Mouse (Mus musculus) kidney, postnatal 36 days (tissue): Measurements from ENCODE around the gene P2ry6.

Experiments
- DNase-seq, 2 experiments: peaks; one replicate each; pipeline ENCODE4 v3.0.0; 2021 to 2022; ENCODE audit warnings: mixed read lengths in 2 of 2

Gene P2ry6

DNA sequence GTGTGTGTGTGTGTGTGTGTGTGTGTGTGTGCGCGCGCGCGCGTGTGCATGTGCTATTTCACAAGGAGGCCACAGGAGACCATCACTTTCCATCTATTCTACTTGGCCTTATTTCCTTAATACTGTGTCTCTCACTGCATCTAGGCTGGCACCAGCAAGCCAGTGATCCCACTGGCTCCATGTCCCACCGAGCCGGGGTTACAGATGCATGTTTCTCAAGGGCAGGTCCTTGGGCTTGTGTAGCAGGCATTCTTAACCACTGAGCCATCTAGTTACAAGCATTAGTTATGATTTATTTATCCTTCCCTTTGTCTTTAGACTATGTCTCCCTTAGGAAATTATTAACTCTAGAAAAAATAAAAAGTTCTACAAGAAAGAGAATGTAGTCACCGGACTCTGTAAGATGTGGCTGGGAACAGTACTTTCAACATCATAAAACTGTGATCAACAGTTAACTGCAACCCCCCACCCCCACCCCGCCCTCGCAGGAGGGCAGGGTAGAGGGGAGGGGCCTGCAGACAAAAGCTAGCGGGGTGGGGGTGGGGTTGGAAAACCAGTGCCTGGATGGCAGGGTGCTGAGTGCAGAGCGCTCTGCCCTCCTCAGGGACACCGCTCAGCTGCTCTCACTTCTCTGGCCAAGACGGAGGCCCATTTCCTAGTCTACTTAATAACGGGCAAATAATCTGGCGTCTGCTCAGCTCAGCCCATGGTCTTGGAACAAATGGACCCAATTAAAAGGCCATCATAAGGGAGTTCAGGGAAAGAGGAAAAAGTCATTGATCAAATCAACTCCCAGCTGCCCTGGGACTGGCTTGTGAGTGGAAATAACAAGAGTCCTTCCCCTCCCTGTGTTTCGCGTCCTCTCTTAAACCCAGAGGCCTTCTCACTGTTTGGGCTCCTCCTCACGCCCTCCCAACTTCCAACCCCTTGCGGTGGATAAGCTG lies 10.3 kb upstream of the P2ry6 start:
- peak; percentile 43 to 53 for DNase-seq

DNA sequence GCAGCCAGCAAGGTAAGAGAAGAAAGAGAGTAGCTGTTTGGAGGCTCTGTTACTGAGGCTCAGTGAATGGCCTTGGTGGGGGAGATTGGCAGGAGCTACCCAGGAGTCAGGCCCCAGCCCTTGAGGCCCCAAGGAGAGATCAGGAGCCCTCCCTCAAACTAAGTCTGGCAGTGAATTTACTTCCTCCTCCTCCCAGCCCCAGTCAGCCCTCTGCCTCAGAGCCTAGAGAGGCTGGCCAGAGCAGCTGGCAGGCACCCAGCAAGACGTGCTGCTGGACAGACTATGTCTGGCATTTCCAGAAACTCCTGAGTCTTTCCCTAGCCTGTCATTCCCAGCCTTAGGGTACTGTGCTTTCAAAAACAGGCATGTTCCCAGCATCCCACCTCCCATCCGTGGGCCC lies 4.7 kb upstream of the P2ry6 start:
- DNase-seq: peak; percentile 65 to 83

DNA sequence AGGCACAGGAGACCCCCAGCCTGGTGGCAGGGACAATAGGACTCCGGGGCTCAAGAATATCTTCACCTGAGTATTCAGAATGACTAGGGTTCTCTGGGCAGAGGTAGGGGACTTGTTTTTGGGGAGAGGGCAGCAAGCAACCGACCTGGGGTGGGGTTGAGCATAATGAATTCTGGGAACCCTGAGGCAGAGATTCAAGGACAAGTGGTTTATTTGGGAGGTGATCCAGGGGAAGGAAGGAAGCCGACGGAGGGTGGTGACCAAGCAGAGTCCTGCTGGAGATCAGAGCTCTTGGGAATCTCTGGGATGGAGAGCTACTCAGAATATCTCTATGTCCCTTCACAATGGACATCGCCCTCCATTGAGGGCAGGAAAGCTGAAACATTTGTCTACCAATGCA lies 3.7 kb upstream of the P2ry6 start:
- no peak for DNase-seq

DNA sequence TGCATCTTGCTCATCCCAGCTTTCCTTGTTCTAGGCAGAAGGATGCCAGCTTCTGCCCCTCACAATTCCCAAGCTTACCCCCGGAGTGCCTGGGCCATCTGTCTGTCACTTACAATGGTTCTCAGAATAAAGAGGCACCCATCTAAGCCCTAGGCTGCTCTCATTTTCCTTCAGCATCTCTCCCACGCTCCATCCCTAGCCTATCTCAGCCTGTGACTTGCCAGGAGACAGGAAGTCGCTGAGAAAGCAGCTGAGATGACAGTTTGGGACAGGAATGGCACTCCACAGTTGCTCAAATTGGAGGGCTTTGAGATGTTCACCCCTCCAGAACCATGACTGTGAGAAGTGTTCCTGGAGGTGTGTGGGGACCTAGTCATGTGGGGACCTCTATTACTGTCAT lies 1.6 kb downstream of the P2ry6 start:
- no peak for DNase-seq

DNA sequence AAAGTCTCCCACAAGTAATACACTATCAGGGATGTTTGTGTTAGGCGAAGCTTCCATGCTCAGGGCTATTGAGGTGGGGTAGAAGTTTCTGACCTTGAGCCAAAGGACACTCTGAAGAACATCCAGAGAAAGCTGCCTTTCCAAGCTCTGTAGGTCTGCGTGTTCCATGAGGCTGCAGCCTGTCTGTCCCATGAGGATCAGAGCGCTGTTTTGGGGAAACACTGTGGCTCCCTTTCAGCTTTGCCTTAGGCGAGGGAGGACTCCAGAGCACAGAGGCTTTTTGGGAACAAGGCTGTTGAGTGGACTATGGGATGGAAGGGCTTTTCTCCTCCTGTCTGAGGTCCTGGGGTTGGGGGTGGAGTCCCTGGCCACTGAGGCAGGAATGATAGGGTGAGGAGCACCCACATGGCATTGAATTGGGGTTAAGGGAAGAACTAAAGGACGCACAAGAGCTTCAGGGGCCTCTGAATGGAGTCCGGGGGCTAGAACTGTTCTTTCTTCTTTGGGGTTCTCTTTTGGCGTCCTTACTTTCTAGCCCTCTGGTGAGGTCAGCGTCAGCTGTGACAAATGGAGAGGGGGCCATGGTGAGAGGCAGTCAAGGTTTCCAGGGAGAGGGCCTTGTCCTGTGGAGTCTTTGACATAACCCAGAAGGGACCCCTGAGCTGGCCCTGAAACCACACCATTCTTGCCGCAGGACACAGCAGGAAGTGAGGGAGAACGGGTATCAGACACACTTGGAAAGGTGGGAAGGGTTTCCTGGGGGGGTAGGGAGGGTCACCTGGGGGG lies 5.4 kb downstream of the P2ry6 start:
- no peak for DNase-seq

DNA sequence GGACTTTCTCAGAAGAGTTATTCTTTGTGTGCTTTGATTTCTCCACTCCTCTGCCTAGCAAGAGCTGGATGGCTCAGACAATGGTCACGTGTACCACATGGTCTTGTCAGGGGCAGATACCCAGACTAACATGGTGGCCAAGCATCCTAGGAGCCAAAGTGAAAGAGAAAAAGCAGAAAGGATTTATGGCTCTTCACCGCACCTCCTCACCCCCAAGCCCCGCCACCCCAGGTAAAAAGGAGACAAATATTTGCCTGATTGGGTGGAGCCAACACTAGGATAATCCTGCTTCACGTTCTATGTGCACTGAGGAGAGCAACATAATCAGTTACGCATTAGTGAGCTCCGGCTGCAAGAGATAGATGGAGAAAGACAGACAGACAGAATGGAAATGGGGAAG lies 6.1 kb downstream of the P2ry6 start:
- no peak for DNase-seq

DNA sequence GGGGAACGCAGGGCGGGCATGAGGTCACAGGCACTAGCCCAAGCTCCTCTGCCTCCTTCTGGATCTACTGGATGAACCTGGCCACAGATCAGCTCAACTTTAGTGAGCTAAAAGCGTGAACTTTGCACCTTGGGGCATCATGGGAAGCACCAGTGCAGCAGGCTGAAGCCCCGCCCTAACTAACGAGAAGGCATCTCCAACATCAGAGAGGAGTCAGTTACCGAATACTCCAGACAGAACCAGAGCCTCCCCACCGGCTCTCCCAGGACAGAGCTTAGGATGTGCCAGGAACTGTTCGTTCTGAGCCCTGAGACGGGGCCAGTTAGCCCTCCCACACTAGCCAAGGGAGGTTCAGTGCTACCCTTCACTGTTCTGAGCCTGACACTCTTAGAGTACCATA lies 6.6 kb downstream of the P2ry6 start:
- peak; percentile 33 to 34 for DNase-seq

DNA sequence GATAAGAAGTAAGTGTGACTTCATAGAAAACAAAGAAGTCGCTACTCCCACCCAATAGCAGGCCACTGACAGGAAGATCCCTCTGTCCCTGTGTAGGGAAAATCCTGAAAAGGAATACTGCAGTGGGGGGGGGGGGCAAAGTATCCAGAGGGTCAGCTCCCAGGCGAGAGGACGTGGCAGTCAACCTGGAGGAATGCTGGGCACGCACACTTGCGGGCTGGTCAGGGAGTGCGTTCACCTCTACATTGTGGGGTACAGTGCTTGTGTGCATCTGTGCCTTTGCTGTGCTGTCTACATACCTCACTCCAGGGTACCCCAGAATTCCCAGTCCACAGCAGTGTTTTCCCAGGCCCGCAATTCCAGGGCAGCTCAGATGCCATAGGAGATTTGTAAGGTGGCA lies 8.4 kb downstream of the P2ry6 start:
- no peak for DNase-seq

DNA sequence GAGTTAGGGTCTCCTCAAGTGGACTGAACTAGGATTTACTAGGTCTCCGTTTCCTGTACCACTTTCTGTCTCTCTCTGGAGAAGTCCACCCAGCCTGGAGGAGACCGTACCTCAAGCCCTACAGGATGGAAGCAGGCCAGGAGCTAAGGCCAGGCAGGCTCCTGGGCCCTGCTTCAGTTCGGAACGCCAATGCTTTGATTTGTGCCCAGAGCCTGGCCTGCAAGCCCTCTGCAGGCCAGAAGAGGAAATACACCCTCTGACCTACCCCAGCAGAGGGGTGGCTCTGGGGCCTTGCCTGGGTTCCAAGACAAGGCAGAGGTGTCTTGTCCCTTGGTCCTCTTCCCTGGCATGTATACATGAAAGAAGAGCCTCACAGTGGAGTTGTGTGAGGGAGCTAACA lies 9.4 kb downstream of the P2ry6 start:
- DNase-seq: peak in 1 of 2 experiments; percentile 53

DNA sequence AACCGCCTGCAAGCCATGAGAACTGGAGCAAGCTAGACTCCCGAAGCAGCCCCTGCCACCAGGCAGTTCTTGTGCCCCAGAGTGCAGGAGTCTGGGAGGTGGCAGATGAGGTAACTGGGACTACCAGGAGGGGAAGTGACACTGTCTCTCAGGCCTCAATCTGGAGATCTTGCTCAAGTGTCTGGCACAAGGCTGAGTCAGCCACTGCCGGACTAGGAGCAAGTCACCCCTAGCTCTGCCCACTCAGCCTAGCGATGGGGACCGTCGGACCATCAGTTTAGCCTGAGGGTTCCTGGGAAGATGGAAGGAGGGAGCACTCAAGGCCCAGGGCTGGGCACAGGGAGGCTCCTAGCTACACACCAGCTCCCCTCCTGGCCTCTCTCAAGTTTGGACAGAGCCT lies 10.2 kb downstream of the P2ry6 start:
- no peak for DNase-seq

DNA sequence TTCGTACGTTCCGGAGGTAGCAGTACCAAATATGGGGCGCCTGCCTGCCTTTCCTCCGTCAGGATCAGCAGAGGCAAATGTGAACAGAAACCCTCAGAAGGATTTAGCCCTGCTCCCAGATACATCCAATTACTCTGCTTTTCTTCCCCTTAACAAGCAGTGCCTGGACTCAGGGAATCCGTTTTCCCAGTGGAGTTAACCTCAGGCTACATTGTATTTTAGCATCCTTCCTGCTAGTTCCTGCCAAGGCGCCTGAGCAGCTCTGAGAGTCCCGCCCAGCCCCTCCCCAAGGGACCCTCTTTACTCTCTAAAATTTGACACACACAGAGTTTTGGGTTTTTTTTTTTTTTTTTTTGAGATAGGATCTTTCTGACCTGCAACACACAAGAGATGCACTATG lies 11.1 kb downstream of the P2ry6 start:
- no peak for DNase-seq

DNA sequence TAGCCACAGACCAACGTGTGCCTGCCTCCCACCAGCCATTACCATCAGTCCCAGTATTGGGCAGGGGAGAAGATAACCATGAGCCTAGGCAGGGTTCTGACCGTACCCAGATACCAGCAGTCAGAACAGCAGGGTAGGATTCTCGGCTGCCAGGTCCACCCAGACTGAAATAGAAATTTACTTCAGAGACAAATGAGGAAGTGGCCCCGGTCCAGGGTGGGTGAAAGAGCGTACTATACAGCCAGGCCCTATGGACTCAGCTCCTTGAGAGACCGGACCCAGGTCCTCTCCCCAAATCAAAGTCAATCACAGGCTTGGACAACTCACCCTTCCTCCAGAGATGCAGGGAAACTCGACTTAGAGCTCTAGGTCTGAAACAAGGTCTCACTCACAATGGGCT lies 13.3 kb downstream of the P2ry6 start:
- DNase-seq: no peak

DNA sequence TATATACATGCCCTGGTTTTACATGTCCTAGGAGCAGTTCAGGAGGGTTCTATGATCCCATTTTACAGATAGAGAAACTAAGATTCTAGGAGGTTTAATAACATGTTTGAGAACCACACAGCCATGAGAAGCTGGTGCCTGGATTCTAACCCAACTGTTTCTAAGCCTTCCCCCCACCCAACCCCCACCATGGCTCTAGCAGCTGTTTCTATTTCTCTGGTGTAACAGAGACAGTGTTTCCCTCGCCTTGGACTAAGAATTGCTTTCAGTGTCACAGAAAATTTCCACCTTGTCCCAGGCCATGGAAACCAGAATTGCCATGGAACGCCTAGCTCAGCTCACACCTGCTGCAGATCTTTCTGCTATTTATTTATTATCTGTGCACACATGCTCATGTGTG lies 14.0 kb downstream of the P2ry6 start:
- no peak for DNase-seq

DNA sequence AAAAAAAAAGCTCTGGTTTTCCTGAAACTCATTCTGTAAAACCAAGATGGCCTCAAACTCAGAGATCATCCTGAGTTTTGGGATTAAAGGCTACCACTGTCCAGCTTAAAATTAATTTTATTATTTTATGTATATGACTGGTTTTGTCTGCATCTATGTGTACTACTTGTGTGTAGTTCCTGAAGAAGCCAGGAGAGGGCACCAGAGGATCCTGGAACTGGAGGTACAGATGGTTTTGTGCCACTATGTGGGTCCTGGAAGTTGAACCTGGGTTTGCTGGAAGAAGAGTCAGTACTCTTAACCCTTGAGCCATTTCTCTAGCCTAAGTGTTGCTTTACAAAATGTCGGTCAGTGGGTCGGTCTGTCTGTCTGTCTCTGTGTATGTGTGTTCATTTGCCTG lies 16.0 kb downstream of the P2ry6 start:
- DNase-seq: peak in 1 of 2 experiments; percentile 41

DNA sequence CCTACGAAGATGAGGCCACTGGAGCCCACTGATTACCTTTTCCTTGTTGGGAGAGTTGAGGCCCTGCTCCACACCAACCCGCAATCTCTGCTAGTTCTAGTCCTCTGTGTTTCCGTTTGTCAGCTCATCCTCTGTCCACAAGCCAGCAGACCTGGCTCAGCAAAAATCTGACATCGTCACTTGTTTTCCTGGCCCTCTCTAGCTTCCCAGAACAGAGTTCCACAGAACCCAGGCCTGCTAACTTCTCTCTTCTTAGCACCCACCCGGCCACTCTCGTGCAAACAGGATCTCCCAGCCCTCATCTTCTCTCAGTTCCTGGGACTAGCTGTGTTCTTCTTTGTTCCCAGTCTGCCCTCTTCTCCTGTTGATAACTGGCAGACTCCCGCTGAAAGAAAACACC lies 21.8 kb downstream of the P2ry6 start:
- DNase-seq: peak in 1 of 2 experiments; percentile 18

DNA sequence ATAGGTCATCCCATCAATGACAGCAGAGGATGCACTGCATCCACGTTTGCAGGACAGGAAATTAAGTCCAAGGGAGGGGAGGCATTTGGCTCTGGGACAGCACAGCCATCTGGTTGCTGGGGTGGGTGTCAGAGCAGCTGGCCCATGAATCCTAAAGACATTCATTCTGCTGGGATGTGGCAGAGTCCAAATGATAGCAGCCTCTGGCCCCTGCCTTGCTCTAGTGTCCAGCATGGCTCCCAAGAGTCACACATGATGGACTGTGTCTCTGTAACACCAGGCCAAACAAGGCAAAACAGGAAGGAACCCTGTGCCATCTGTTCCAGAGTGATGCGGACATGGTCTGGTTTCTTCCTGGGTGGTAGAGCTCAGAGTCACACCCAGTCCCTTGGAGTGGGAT lies 22.5 kb downstream of the P2ry6 start:
- no peak for DNase-seq

DNA sequence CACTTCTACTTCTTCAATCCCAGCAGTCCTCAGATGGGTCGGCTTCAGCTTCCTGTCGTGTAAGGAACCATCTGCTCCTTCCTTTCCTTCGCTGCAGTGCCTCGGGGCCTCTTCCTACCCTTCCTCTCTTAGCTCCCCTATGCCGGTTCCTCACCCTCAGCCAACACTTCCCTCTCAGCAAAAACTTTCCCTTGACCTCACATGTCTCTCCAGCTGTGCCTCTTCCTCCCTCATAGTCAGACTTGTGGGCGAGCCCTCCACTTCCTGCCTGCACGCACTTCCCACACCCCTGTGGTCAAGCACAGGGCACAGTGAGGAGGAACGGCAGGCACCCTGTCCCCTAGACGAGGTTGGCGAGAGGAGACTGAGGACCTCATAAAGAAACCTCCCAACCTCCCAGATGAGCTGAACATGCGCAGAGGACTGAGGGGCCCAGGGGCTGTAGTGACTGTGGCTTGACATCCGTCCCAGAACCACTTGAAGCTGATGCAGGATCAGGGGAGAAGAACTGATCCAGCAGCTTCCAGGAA lies 23.9 kb downstream of the P2ry6 start:
- peak; percentile 35 to 40 for DNase-seq

DNA sequence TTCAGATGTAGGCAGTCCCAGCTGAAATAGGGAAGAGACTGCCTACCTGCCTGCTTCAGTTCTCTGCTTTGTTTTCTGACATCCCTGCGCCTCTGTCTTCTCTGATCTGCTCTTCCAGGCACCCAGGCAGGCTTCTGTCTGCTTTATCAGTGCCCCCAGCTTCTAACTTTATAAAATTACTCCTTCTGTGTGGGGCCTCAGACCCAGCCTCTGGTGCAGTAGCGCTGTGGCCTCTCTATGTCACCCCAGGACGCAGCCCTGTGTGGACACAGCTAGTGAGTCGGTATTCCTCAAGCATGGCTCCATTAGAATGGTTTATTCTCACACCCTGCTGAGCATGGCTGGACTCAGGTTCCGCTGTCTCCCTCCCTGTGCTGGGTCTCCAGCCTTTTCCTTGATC lies 24.4 kb downstream of the P2ry6 start:
- no peak for DNase-seq

DNA sequence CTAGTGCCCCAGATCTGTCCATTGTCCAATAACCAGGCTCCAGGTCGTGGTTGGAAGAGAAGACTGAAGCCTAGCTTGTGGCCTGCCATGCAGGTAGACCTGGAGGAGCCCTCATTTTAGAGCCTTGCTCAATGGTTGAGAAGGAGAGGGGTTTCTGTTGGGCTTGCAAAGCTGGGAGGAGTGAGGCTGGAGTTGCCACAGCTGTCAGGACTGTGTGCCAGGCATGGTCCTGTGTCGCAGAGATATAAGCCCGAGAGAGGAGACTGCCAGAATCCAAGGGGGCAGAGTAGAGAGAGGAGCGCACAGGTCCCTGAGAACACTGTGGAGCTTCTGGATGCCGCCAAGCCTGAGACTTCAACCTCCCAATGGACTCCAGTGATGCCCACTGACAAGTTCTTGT lies 29.7 kb downstream of the P2ry6 start:
- DNase-seq: no peak

DNA sequence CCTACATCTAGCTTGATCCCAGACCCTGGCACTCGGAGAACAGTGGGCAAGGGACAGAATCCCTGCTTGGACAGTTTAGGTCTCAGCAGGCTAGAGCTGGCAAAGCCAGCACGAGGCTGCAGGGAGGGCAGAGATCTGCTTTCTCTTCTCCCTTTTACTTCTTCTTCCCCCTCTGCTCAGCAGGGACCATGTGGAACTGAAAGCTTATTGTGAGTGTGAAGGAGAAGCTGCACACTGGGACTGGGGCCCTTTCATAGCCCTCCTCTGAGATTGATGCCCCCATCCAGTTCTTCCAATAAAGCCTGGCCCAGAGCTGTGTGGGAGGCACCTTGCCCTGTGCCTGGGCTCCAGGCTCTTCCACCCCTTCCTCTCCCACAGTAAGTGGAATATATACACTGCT lies 30.1 kb downstream of the P2ry6 start:
- DNase-seq: no peak

DNA sequence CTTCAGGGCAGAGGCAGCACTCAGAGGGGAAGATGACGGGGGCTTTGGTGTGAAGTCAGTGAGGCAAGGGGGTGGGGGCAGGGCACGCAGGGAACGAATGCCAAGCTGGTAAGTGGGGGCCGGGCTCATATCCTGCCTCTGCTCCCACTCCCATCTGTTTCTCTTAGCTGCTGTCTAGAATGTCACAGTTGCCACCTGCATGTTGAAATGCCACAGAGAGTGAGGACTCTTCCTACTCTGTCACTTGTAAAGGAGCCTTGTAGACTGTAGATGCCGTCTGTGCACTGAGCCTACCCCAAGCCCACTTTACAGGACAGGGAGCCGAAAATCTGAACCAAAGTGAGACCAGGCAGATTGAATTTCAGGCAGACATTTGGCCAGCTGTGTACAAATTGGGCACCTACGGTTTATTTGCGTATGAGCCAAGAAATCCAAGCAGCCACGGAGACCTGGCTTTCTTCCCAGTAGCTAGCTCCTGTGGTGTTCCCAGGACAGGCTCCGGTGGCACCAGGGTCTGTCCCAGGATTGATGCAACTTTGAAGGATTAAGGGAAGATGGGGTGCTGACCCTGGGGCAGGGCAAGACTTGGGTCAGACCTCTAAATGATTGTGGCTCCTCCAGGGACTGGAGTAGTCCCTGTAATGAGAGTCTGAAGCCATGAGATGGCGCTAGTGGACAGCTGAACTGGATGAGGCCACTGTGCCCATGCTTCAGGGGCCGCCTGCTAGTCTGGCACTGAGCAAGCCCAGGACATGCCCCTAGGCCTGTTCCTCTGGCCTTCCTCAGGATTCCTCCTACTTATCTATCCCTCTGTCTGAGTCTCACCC lies 31.4 kb downstream of the P2ry6 start:
- peak; percentile 51 to 75 for DNase-seq

DNA sequence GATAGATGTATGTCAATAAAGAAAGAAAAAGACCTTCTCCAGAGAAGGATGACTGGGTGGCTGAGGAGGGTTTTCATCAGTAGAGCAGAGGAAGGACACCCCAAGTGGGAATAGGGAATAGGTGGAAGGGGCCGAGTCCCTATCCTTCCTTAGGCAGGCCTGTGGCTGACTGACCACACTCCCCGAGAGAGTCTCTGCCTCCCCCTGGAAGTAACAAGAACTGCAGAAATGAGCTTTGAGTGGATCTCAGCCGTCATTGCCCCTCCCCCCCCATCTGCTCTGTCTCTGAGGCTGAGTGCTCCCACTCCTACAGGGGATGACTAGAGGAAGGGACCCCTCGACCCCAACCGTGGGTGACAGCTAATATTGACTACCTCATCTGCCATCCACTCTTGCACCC lies 33.3 kb downstream of the P2ry6 start:
- no peak for DNase-seq

DNA sequence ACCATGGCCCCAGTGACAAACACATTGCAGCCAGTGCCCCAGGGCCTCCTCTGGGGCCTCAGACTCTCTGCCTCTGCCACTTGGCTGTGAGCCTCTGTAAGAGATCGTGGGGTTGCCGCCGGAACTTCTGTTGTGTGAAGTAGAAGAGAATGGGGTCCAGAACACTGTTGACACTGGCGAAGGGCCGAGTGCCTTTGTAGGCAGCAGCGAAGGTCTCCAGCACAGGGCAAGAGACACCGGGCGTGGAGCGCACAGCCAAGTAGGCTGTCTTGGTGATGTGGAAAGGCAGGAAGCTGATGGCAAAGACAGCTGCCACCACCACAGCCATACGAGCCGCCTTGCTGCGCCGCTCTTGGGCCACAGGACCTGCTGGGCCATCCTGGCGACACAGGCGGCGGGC lies 36.3 kb downstream of the P2ry6 start:
- no peak for DNase-seq
